Mouse (Mus musculus) layer of hippocampus, postnatal 10 days (tissue): ENCODE measurements around the gene Hoxb3. TPM values are rescaled to one million over a fixed set of nuclear protein-coding genes. Genes with fewer than 3 reads are reported as not detected.

Source experiments
- DNase-seq, 2 experiments: peaks; one replicate each; pipeline ENCODE4 v3.0.0; 2021; ENCODE audit warnings: low spot score in 2 of 2
- long read RNA-seq: library from polyadenylated mRNA; stranded (forward); transcript quantifications from one replicate; pipeline ENCODE4 v2.0.0, GENCODE M21; 2023
- total RNA-seq, 2 experiments: library from RNA; stranded (reverse); gene quantifications; 2 replicates each; pipeline ENCODE4 v1.2.3; 2021

Gene Hoxb3
- not detected for total RNA-seq
- long read RNA-seq = 0 reads

GRCm38 (mm10) chr11:96323154-96323553, at the start of gene Hoxb3:
Hoxb3 (plus strand) TSS chr11:96323326.
- no peak for DNase-seq

- no peak for DNase-seq
These were observed 48.7 kb upstream of the Hoxb3 start for GRCm38 (mm10) chr11:96274428-96274827.

GRCm38 (mm10) chr11:96275896-96276295, 47.2 kb upstream of the Hoxb3 start:
- no peak for DNase-seq

GRCm38 (mm10) chr11:96277151-96278044, 45.7 kb upstream of the Hoxb3 start:
- no peak for DNase-seq

GRCm38 (mm10) chr11:96278324-96278723, 44.8 kb upstream of the Hoxb3 start:
- DNase-seq = no peak

GRCm38 (mm10) chr11:96278773-96279172, 44.4 kb upstream of the Hoxb3 start:
- DNase-seq = peak; percentile 86 to 93

GRCm38 (mm10) chr11:96279421-96280233, 43.5 kb upstream of the Hoxb3 start:
- DNase-seq = no peak

GRCm38 (mm10) chr11:96280399-96281378, 42.4 kb upstream of the Hoxb3 start:
- DNase-seq = no peak

- DNase-seq = no peak
These were observed 41.7 kb upstream of the Hoxb3 start for GRCm38 (mm10) chr11:96281396-96281795.

- no peak for DNase-seq
These were observed 41.1 kb upstream of the Hoxb3 start, which contains the start of gene Hoxb8 for GRCm38 (mm10) chr11:96281855-96282570. Hoxb8 (plus strand) TSS chr11:96281905.

- DNase-seq = no peak
These were observed 40.2 kb upstream of the Hoxb3 start for GRCm38 (mm10) chr11:96282795-96283430.

- DNase-seq = no peak
These were observed 38.9 kb upstream of the Hoxb3 start for GRCm38 (mm10) chr11:96284041-96284749.

GRCm38 (mm10) chr11:96284774-96285734, 38.1 kb upstream of the Hoxb3 start:
- DNase-seq = no peak

GRCm38 (mm10) chr11:96285771-96286738, 37.1 kb upstream of the Hoxb3 start, which contains the start of gene Hoxb7:
Hoxb7 (plus strand) TSS chr11:96286623.
- DNase-seq = no peak

- DNase-seq = no peak
These were observed 36.3 kb upstream of the Hoxb3 start for GRCm38 (mm10) chr11:96286739-96287385.

GRCm38 (mm10) chr11:96287411-96287810, 35.7 kb upstream of the Hoxb3 start:
- no peak for DNase-seq
